Comparison of ENCODE assay signal across 30 mouse cellular contexts in the genomic region with DNA sequence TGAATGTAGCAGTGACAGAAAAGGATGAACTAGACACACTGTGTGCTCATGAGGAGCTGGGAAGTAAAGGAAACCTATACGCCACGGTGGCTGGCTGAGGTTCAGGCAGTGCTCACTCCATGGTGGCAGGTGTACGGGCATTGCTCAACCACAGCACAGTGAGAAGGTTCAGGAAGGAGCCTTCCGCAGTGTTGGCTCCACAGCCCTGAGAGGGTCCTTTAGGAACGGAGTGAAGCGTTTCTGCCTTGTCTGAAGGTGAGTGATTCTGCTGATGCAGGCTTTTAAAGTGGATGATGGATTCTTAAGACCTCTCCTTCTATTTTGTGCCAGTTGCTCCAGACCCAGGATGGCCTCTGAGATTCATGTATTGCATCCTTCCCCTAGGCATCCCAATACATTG.
"Had no signal": no experiment of that assay in that cellular context is flagged by ENCODE, and none has a peak within 500 bp of the region (broad histone marks: within the 10 kb centered on the region; RNA-seq: fewer than 3 reads in every experiment).

No protein-coding gene starts in this region.

- DNase-seq: left cerebral cortex, postnatal 4 days; liver; liver, embryonic 13.5 days; liver, postnatal 0 days; lung, adult 18-20 months; lung, adult 2 months; lung, embryonic 14.5 days; lung, postnatal 10 days; lung, postnatal 14 days; lung, postnatal 36 days; lung, postnatal 4 days; midbrain, embryonic 14.5 days had no signal

- H3K27ac ChIP-seq: left cerebral cortex, adult 2 months; limb, embryonic 13.5 days; limb, embryonic 15.5 days; liver, embryonic 12.5 days; liver, embryonic 13.5 days; liver, embryonic 14.5 days; liver, embryonic 15.5 days; lung, embryonic 15.5 days; macrophage; midbrain, embryonic 10.5 days; midbrain, embryonic 12.5 days; midbrain, embryonic 15.5 days; neural tube, embryonic 12.5 days; neural tube, embryonic 13.5 days had no signal

- H3K4me3 ChIP-seq: left cerebral cortex, adult 2 months; limb, embryonic 13.5 days; limb, embryonic 15.5 days; liver, embryonic 12.5 days; liver, embryonic 13.5 days; liver, embryonic 15.5 days; lung, embryonic 15.5 days; megakaryocyte, embryonic 14.5 days; midbrain, embryonic 10.5 days; midbrain, embryonic 12.5 days; midbrain, embryonic 15.5 days; myocyte; neural tube, embryonic 12.5 days; neural tube, embryonic 13.5 days had no signal

- H3K4me1 ChIP-seq: liver, embryonic 12.5 days; liver, embryonic 13.5 days; liver, embryonic 15.5 days; megakaryocyte, embryonic 14.5 days; midbrain, embryonic 10.5 days; midbrain, embryonic 12.5 days; midbrain, embryonic 15.5 days had no signal

- H3K36me3 ChIP-seq: limb, embryonic 13.5 days; limb, embryonic 15.5 days; liver, embryonic 12.5 days; liver, embryonic 13.5 days; liver, embryonic 15.5 days; lung, embryonic 15.5 days; midbrain, embryonic 10.5 days; midbrain, embryonic 12.5 days; midbrain, embryonic 15.5 days; neural tube, embryonic 12.5 days had no signal

- H3K27me3 ChIP-seq: liver, embryonic 13.5 days; liver, embryonic 15.5 days; lung, embryonic 15.5 days; midbrain, embryonic 15.5 days had no signal

- H3K9ac ChIP-seq: limb, embryonic 13.5 days; limb, embryonic 15.5 days; liver, embryonic 12.5 days; liver, embryonic 13.5 days; liver, embryonic 14.5 days; liver, embryonic 15.5 days; liver, postnatal 0 days; lung, embryonic 14.5 days; lung, embryonic 15.5 days; midbrain, embryonic 12.5 days; midbrain, embryonic 15.5 days; neural tube, embryonic 12.5 days; neural tube, embryonic 13.5 days had no signal

- H3K4me2 ChIP-seq: limb, embryonic 13.5 days; limb, embryonic 15.5 days; liver, embryonic 11.5 days; liver, embryonic 12.5 days; liver, embryonic 13.5 days; liver, embryonic 15.5 days; lung, embryonic 14.5 days; lung, embryonic 15.5 days; midbrain, embryonic 12.5 days; midbrain, embryonic 15.5 days; neural tube, embryonic 12.5 days; neural tube, embryonic 13.5 days had no signal

- ATAC-seq: liver, embryonic 12.5 days; liver, postnatal 0 days; lung, postnatal 0 days; midbrain, embryonic 15.5 days; midbrain, embryonic 16.5 days had no signal

- H3K9me3 ChIP-seq: limb, embryonic 13.5 days; limb, embryonic 15.5 days; liver, embryonic 12.5 days; liver, embryonic 13.5 days; liver, embryonic 15.5 days; lung, embryonic 15.5 days; megakaryocyte, embryonic 14.5 days; midbrain, embryonic 10.5 days; midbrain, embryonic 12.5 days; midbrain, embryonic 15.5 days; neural tube, embryonic 12.5 days; neural tube, embryonic 13.5 days had no signal
